Mouse (Mus musculus) midbrain, embryonic 10.5 days (tissue): ENCODE data around the gene Dock4. TPM values are rescaled to one million over a fixed set of nuclear protein-coding genes. Genes with fewer than 3 reads are reported as not detected.
A peak's percentile ranks its signal among the peaks of the same experiment; 100 is the strongest.

ENCODE experiments used
- DNase-seq: peaks from one replicate; pipeline ENCODE4 v3.0.0-alpha.2; 2017; ENCODE audit warnings: low spot score
- H3K27ac ChIP-seq: fragments of 300-500 bp; sonication (generic); replicated peaks from 2 replicates; pipeline ENCODE4 v1.5.1; 2016; ENCODE audit warnings: mild to moderate bottlenecking
- H3K27me3 ChIP-seq: fragments of 300-500 bp; sonication (generic); 2 replicates; pipeline ENCODE4 v1.6.1; 2016; ENCODE audit warnings: low read depth, mild to moderate bottlenecking; ENCODE audit not compliant: poor library complexity, severe bottlenecking
- H3K36me3 ChIP-seq: fragments of 300-500 bp; sonication (generic); 2 replicates; pipeline ENCODE4 v1.6.1; 2016; ENCODE audit warnings: mild to moderate bottlenecking, moderate library complexity
- H3K4me1 ChIP-seq: fragments of 300-500 bp; sonication (generic); 2 replicates; pipeline ENCODE4 v1.6.1; 2016
- H3K4me3 ChIP-seq: fragments of 300-500 bp; sonication (generic); 2 replicates; pipeline ENCODE4 v1.5.1; 2016; ENCODE audit warnings: mild to moderate bottlenecking, moderate library complexity
- H3K9me3 ChIP-seq: fragments of 300-500 bp; sonication (generic); replicated peaks from 2 replicates; pipeline ENCODE4 v1.6.1; 2016; ENCODE audit warnings: mild to moderate bottlenecking
- WGBS: fragments of 180-500 bp; shearing (Covaris S2); methylation state at CpG from one replicate; pipeline ENCODE4 v1.1.7; 2016; 5-methylcytosine and 5-hydroxymethylcytosine counted together
- polyA plus RNA-seq: library from polyadenylated mRNA; unstranded; fragments of >200 nt; fragmentation: Nextera tagmentation; extraction: Ambion mirVana; gene quantifications from 2 replicates; pipeline ENCODE4 v1.2.1, GENCODE M21; 2016

The Dock4 gene
- polyA plus RNA-seq, 1 experiment from 2014 or later = 14.0 TPM

GRCm38 (mm10) chr12:40468235-40468634 lies 22.5 kb downstream of the Dock4 start:
- Histone ChIP-seq H3K27me3 (no peaks in the 10 kb centered on the region), H3K36me3 (no peaks in the 10 kb centered on the region), H3K4me3 (no peak overlapping the region), H3K9me3 (no peaks in the 10 kb centered on the region), H3K27ac (no peak overlapping the region), H3K4me1 (peaks cover 43% of the 10 kb centered on the region)
- WGBS = 90% methylated on average over 4 of the region's 4 CpGs
- DNase-seq = no peak

DNA sequence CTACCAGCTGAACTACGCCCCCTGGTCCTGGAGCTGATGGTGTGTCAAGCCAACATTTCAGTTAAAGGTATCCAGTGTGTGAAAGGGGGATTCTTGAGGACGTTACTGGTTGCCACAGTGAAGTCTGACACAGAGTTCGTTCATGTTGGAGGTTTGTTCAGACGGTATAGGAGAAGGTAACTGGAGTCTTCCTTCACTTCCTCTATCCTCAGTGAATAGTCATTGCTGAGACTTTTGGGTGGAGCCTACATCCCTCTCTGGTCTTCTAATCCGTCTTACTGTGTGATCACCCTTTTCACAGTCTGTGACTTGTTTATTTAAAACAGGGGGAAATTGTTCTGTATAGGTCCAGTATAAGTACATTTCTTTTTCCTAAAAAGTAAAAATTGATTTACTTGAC lies 23.3 kb downstream of the Dock4 start:
- H3K4me3 ChIP-seq = no peak overlapping the region
- no peak for DNase-seq
- no peaks in the 10 kb centered on the region for H3K36me3 ChIP-seq
- no peaks in the 10 kb centered on the region for H3K27me3 ChIP-seq
- H3K27ac ChIP-seq = no peak overlapping the region
- no peaks in the 10 kb centered on the region for H3K9me3 ChIP-seq
- WGBS = 76% methylated on average over 5 of the region's 5 CpGs
- peaks cover 45% of the 10 kb centered on the region for H3K4me1 ChIP-seq

DNA sequence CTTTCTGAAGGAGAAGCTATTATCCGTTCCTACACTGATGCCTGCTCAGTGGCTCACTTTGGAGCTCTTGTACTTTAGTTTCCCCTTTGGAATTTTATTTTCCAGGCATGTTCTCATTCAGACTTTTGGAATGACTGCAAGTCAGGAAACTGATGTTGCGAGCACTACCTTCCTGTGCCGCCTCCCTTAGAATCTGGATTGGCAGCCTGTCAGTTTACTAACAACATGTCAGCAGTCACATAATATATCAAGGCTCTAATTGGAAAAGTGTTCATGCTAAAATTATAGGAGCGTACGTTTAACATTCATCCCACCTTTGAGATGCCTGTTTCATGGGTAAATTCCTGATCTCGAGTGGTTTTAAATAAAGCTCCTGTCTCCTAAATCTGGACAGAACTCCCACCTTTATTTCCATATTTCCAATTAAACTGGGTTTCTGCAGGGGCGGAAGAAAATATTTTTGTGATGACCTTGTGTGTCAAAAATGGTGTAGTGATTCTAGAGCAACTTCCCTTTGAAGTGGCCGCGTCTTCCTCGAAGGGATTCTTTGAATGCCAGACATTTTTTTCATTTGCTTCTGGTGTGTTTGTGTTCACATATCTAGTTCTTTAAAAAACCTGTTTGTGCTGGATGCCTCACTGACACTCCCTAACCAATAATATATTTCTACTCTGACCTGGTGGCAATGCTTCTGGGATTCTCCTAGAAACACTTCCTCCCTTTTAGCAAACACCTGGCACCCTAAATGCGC lies 26.1 kb downstream of the Dock4 start:
- Histone ChIP-seq H3K9me3 (no peaks in the 10 kb centered on the region), H3K27ac (no peak overlapping the region), H3K36me3 (no peaks in the 10 kb centered on the region), H3K4me1 (peaks cover 34% of the 10 kb centered on the region), H3K4me3 (no peak overlapping the region), H3K27me3 (no peaks in the 10 kb centered on the region)
- no peak for DNase-seq
- WGBS = 77% methylated on average over 11 of the region's 11 CpGs

GRCm38 (mm10) chr12:40473709-40474108 lies 28.0 kb downstream of the Dock4 start:
- H3K4me3 ChIP-seq = no peak overlapping the region
- WGBS = 63% methylated on average over 2 of the region's 2 CpGs
- H3K27me3 ChIP-seq = no peaks in the 10 kb centered on the region
- H3K27ac ChIP-seq = no peak overlapping the region
- DNase-seq = no peak
- no peaks in the 10 kb centered on the region for H3K36me3 ChIP-seq
- H3K4me1 ChIP-seq = peaks cover 44% of the 10 kb centered on the region
- no peaks in the 10 kb centered on the region for H3K9me3 ChIP-seq

DNA sequence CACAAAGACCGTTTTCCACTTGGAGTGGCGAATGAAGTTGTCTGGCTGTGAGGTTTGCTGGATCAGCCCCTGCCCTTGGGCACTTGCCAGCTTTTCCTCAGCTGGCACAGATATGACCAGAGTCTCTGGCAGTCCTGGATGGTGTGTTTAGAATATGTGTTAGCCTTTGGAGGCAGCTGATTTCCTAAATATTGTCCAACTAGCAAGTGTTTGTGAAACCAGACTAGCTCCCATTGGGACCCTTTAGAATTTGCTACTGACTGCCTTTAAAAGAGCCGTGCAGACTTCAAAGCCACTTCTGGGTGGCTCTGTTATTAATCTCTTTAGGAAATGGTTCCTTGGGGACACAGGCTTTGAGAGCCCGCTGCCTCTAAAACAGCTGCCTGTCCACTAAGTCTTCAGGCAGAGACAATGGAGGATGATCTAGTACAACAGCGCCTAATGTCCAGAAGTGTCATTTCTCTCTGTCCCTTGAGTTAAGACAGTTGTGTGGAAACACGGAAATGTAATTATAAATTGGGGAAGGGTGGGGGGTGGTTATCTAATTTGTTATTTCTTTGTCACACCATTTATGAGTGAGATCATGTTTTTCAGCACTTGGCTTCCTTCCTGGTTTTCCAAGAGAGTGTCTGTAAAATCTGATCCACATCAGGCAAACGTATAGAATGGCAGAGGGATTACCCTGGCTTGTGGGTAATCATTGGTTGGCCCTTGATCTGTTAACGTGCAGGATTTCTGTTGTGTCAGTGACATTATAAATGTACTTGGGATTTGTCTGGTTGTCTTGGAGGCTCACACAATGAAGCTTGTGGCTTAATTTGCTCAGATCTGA lies 32.1 kb downstream of the Dock4 start:
- peaks cover 36% of the 10 kb centered on the region for H3K4me1 ChIP-seq
- 38% methylated on average over 8 of the region's 8 CpGs for WGBS
- no peaks in the 10 kb centered on the region for H3K36me3 ChIP-seq
- no peak overlapping the region; the same call in 1 of the 2 replicates for H3K27ac ChIP-seq
- no peak overlapping the region for H3K4me3 ChIP-seq
- no peak for DNase-seq
- H3K9me3 ChIP-seq = no peaks in the 10 kb centered on the region
- H3K27me3 ChIP-seq = peaks cover 5% of the 10 kb centered on the region; the same call in 1 of the 2 replicates

- Histone ChIP-seq H3K9me3 (no peaks in the 10 kb centered on the region), H3K27me3 (peaks cover 8% of the 10 kb centered on the region; the same call in 1 of the 2 replicates), H3K4me3 (no peak overlapping the region), H3K36me3 (no peaks in the 10 kb centered on the region), H3K4me1 (peaks cover 46% of the 10 kb centered on the region), H3K27ac (0 out of 2 replicates have a peak overlapping the region, but pooled peaks have one; percentile 46)
- no peak for DNase-seq
- 21% methylated on average over 3 of the region's 3 CpGs for WGBS
Observed at GRCm38 (mm10) chr12:40484224-40484623, 38.5 kb downstream of the Dock4 start.

DNA sequence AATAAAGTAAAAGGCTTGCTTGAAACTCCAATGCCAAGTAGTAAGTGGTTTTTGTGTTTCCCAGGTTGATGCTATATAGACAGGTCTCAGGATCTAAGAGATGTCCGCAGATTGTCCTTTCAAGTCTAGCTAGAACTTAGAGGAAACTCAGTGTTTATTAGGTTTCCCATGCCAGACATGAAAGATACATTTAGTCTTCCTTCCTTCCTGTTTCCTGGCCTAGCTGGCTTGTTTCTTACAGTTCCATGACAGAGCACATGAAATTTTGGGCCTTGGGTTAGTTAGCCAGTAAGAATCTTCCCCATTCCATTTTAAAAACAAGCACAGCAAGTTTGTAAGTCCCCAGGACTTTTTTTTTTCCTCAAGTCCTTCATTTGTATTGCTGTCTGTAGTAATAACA lies 39.5 kb downstream of the Dock4 start:
- DNase-seq = no peak
- Histone ChIP-seq H3K4me3 (no peak overlapping the region), H3K27me3 (peaks cover 5% of the 10 kb centered on the region; the same call in 1 of the 2 replicates), H3K36me3 (no peaks in the 10 kb centered on the region), H3K27ac (0 out of 2 replicates have a peak overlapping the region, but pooled peaks have one; percentile 65), H3K4me1 (peaks cover 45% of the 10 kb centered on the region), H3K9me3 (no peaks in the 10 kb centered on the region)
- WGBS = 88% methylated on average over 1 of the region's 1 CpGs

DNA sequence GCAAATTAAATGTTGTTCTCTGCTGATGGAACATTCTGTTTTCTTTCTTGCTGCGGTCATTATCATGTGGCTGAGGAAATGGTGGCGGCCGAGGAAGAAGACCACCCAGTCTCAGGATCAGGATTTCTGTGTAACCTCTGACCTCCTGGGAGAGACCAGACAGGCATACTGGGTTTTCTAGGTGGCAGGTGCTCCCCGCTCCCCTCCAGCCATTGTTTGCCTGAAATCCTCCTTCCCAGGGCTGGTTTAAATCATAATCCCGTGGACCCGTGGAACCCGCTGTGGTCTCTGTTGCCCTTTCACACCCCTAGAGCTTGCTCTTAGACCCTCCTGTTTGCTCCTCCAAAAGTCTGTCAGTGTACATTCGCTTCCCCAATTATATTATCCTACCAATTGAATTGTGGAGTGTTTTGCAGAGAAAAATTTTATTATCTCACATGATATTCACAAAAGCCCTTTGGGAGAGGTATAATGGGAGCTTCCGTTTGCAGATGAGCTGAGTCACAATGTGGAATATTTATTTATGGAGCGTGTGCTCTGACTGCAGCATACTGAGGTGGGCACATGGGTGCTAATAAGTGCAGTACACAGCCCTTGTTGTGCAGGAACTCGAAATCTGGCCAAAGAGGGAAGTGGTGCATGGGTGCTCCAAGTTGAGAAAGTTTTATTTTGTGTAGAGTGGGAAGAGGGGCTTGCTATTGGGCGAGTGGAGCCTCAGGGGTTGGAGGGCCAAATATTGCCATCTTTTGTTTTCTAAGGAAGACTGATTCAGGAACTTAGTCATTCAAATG lies 40.5 kb downstream of the Dock4 start:
- WGBS = 36% methylated on average over 12 of the region's 12 CpGs
- Histone ChIP-seq H3K4me1 (peaks cover 39% of the 10 kb centered on the region), H3K27ac (peak overlapping the region; percentile 65), H3K9me3 (no peaks in the 10 kb centered on the region), H3K27me3 (peaks cover 5% of the 10 kb centered on the region; the same call in 1 of the 2 replicates), H3K4me3 (no peak overlapping the region), H3K36me3 (no peaks in the 10 kb centered on the region)
- DNase-seq = peak; percentile 50

GRCm38 (mm10) chr12:40496387-40496786 lies 50.6 kb downstream of the Dock4 start:
- H3K4me3 ChIP-seq = no peak overlapping the region
- DNase-seq = no peak
- no peaks in the 10 kb centered on the region for H3K27me3 ChIP-seq
- WGBS = 83% methylated on average over 11 of the region's 11 CpGs
- no peak overlapping the region for H3K27ac ChIP-seq
- peaks cover 12% of the 10 kb centered on the region for H3K4me1 ChIP-seq
- H3K9me3 ChIP-seq = no peaks in the 10 kb centered on the region
- H3K36me3 ChIP-seq = no peaks in the 10 kb centered on the region

- peaks cover 12% of the 10 kb centered on the region for H3K4me1 ChIP-seq
- H3K36me3 ChIP-seq = no peaks in the 10 kb centered on the region
- no peak overlapping the region for H3K4me3 ChIP-seq
- no peaks in the 10 kb centered on the region for H3K9me3 ChIP-seq
- DNase-seq = no peak
- no peaks in the 10 kb centered on the region for H3K27me3 ChIP-seq
- WGBS = 74% methylated on average over 5 of the region's 5 CpGs
- H3K27ac ChIP-seq = no peak overlapping the region
Observed at GRCm38 (mm10) chr12:40497806-40498205, 52.1 kb downstream of the Dock4 start.

- Histone ChIP-seq H3K27me3 (no peaks in the 10 kb centered on the region), H3K9me3 (no peaks in the 10 kb centered on the region), H3K4me1 (peaks cover 12% of the 10 kb centered on the region), H3K27ac (no peak overlapping the region), H3K4me3 (no peak overlapping the region), H3K36me3 (no peaks in the 10 kb centered on the region)
- DNase-seq = no peak
- WGBS = 82% methylated on average over 7 of the region's 7 CpGs
Observed at GRCm38 (mm10) chr12:40498250-40498671, 52.5 kb downstream of the Dock4 start.

GRCm38 (mm10) chr12:40498928-40499626 lies 53.3 kb downstream of the Dock4 start:
- no peak overlapping the region for H3K4me3 ChIP-seq
- peaks cover 12% of the 10 kb centered on the region for H3K4me1 ChIP-seq
- H3K27ac ChIP-seq = 0 out of 2 replicates have a peak overlapping the region, but pooled peaks have one; percentile 23
- WGBS = 64% methylated on average over 15 of the region's 15 CpGs
- H3K36me3 ChIP-seq = no peaks in the 10 kb centered on the region
- no peak for DNase-seq
- H3K9me3 ChIP-seq = no peaks in the 10 kb centered on the region
- H3K27me3 ChIP-seq = no peaks in the 10 kb centered on the region
